Mouse (Mus musculus) kidney, postnatal 14 days (tissue): ENCODE results near the gene Mdfi.

Experiments used
- DNase-seq: peaks from one replicate; pipeline ENCODE4 v3.0.0; 2022; ENCODE audit warnings: mixed read lengths

Mdfi gene

GRCm38 (mm10) chr17:47834482-47834767 lies at the start of gene Mdfi:
TSS of gene Mdfi (minus strand) at chr17:47834691.
- DNase-seq = peak; percentile 32

- DNase-seq = no peak
Observed at GRCm38 (mm10) chr17:47883099-47883498, 48.6 kb upstream of the Mdfi start.

- DNase-seq = no peak
Observed at GRCm38 (mm10) chr17:47881330-47881729, 46.8 kb upstream of the Mdfi start.

DNA sequence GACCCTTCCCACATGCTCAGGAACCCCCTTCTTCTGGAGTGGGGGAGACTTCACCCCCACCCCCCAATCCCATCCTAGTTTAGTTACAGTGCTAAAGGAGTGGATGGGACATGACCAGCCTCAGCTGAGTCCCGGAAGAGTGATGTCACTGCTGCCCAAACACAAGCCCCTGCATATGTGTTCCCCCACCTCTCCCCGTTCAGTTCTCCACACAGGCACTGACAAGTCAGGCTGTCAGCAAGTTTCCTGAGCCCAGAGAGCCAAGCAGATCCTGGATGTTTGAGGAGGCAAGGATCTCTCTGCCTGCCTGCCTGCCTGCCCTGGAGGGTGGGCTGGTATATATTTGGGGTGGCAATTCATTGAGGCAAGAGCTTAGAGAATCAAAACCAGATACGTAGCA lies 44.7 kb upstream of the Mdfi start:
- DNase-seq = no peak

- DNase-seq = no peak
Observed at GRCm38 (mm10) chr17:47878378-47879089, 44.0 kb upstream of the Mdfi start.

DNA sequence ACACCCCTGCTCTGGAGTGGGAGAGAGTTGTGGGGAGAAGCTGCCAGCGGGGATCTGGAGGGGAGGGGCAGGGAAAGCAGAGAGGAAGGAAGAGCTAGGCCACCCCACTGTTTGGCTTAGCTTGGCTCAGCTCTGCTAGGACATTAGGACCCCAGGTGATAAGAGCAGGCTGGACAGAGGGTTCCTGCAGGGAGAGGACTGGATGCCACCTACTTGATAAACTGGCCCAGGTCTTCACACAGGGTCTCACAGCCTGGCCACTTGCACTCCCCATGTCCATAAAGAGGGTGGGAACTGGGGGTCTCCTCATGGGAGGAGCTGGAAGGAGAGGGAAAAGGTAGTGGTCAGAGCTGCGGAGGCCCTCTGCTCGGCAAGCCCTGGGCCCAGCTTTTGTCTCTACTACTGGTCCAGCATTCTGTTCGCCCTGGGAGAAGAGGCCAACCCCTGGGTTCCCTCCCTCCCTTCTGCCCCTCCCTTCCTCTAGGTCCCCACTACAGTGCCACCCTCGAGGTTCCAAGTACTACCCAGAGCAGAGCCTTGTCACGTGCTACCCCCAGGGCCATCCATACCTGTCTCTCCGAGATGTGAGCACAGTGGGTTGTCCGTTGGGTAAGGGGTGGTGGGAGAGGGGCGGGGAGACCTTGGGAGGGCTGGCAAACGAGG lies 43.4 kb upstream of the Mdfi start:
- no peak for DNase-seq

- no peak for DNase-seq
Observed at GRCm38 (mm10) chr17:47876776-47877714, 42.6 kb upstream of the Mdfi start.

DNA sequence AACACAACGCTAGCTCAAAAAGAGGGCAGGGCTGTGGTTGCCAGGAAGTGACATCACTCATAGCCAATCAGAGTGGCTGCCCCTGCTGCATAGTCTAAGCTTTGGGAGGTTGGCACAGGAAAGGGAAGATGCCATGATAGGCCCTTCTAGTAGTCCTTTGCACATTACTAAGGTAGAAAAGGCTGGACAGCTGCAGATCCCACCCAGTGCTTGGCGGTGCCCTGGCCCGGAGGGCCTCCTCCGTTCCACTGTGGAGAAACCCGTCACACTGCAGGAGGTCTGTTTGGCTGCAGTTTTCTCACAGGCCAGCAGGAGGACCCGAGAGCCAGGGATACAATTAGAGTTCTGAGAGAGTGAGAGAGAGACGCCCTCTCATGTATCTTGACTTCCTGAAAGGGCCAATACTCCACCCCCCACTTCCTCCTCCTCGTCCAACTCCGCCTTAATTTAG lies 38.9 kb upstream of the Mdfi start:
- peak; percentile 86 for DNase-seq

GRCm38 (mm10) chr17:47872311-47873011 lies 38.0 kb upstream of the Mdfi start:
- no peak for DNase-seq

- no peak for DNase-seq
Observed at GRCm38 (mm10) chr17:47869874-47870273, 35.4 kb upstream of the Mdfi start.

- DNase-seq = no peak
Observed at GRCm38 (mm10) chr17:47866037-47866436, 31.5 kb upstream of the Mdfi start.

DNA sequence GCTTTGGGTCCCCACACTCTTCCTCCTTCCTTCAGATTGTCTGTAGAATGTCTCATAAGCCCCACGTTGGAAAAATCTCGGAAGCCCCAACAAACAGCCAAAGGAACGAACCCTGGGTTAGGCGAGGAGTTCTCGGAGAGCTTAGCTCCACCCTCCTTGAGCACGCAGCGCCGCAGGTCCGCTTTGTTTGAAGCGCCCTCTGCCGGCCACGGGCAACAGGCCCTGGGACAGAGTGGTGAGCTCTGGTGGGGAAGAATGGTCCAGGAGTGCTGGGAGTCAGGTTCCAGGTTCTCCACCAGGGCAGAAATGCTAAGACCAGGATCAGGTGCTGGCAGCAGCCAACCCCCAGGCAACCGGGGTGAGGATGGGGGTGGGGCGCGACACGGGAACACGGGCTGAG lies 30.0 kb upstream of the Mdfi start:
- peak; percentile 87 for DNase-seq

- DNase-seq = no peak
Observed at GRCm38 (mm10) chr17:47863437-47863836, 28.9 kb upstream of the Mdfi start.

GRCm38 (mm10) chr17:47863023-47863422 lies 28.5 kb upstream of the Mdfi start:
- no peak for DNase-seq

GRCm38 (mm10) chr17:47855544-47855943 lies 21.1 kb upstream of the Mdfi start:
- no peak for DNase-seq

DNA sequence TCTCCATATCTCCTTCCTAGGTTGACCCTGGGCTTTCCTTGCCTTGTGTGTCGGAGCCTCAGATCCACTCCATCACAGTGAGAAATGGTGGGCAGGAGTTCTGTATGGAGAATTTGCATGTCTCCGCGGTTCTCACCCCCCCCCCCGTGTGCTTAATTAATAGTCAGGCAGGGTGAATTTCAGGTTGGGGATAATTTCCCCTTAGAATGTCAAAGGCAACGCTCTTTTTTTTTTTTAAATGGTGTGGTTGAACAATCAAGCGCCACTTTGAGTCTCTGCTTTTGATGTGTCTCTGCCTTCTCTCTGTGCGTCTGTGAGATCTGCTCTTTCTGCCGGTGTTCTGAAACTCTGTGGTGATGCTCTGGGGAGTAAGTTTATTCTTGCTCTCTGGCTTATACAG lies 20.4 kb upstream of the Mdfi start:
- DNase-seq = no peak

DNA sequence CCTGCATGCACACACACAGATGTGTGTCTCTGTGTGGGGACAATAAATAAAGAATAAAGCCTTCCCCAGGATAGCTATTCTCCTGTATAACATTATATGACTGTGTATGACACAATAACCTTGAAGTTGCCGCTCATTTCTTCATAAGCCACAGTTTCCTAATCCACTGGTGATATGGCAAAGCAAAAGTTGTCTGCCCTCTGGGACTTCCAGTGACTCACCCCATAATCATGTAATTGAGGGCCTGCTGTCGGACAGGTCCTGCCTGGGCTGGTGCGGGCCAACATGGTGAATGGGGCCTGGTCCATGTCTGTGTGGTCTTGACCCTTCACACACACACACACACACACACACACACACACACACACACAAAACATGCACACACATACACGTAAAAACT lies 19.3 kb upstream of the Mdfi start:
- DNase-seq = no peak

DNA sequence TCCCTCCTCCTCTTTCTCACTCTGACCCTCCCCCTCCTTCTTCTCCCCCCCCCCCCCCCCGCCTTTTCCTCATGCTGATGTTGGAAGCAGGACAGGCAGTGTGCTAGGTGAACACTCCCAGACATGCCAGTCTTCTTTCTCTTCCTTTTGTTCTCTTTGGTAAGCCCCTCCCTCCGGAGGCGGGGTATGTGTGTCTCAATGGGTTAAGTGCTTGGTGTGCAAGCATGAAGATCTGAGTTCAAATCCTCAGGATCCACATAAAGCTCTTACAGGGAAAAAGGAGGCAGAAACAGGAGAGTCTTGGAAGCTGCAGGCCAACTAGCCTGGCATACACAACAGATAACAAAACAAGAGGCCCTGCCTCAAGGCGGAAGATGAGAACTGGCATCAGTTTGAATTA lies 18.8 kb upstream of the Mdfi start:
- no peak for DNase-seq

DNA sequence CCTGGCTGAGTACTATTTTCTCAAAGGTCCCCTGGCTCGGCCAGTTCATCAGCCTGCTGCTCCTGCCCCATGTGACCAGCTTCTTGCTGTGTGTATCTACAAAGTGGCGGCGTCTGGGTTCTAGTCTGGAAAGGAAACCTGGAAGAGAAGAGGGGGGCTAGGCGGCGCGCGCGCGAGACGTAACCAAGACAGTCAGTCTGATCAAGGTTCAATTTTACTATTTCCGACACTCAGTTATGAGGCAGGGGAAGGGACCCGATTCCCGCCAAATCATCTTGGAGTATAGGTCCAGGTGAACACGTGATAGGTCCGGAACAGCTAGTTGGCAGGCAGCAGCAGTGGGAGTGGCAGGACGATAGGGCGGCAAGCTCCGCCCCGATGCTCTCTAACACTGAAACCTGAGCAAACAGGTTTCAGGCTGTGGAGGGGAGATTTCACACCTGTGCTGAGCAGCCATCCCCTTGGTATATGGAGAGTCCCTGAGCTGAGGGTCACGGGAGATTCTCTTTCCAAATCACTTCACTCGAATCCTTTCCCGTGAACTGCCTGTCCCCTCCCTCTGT lies 17.4 kb upstream of the Mdfi start:
- peak; percentile 53 for DNase-seq

DNA sequence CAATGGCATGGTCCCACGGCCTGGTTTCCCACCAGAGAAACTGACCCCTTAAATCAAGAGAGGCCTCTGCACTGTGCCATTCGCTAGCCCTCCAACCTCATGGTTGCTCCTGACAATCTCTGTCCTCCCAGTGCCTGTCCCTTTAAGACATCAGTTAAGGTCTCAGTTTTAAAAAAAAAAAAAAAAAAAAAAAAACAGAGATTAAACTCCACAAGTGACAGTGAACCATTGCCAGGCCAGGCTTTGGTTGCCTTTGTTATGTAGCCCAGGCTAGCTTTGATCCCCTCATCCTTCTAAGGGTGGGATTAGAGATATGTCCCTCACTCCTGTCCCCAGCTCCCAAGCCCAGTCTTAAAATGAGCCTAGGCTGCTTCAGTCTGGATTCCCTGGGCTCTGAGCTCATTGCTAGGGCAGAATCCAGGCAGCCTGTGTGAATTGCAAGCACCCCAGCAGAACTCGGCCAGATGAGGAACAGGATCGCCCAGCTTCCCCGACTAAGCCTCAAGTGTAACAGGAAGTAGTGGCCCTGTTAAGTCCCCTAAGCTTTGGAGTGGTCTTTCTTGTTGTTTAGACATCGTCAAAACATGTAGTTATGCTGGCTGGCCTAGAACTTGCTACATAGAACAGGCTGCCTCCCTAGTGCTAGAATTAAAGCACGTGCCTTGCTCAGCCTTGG lies 16.3 kb upstream of the Mdfi start:
- DNase-seq = no peak

GRCm38 (mm10) chr17:47850035-47850434 lies 15.5 kb upstream of the Mdfi start:
- DNase-seq = no peak

GRCm38 (mm10) chr17:47847985-47848384 lies 13.5 kb upstream of the Mdfi start:
- no peak for DNase-seq
